Mouse (Mus musculus) limb, embryonic 14.5 days (tissue): ENCODE measurements around the gene Zswim8. TPM values are rescaled to one million over a fixed set of nuclear protein-coding genes. Genes with fewer than 3 reads are reported as not detected.

Source experiments
- ATAC-seq: fragments of 200-750 bp; cut with Nextera tagmentation; 2 replicates; pipeline ENCODE4 v1.8.0; 2017; ENCODE audit warnings: low read depth, moderate number of reproducible peaks, moderate TSS enrichment; ENCODE audit not compliant: low FRiP score
- DNase-seq: peaks from one replicate; pipeline ENCODE4 v3.0.0-alpha.2; 2015; ENCODE audit warnings: low spot score
- H3K27ac ChIP-seq: fragments of 300-500 bp; sonication (generic); replicated peaks from 2 replicates; pipeline ENCODE4 v1.5.1; 2014; ENCODE audit warnings: low read depth, mild to moderate bottlenecking, low read length, moderate library complexity, mixed read lengths
- H3K27me3 ChIP-seq: fragments of 300-500 bp; sonication (generic); 2 replicates; pipeline ENCODE4 v1.6.1; 2014; ENCODE audit warnings: low read length, mixed read lengths; ENCODE audit not compliant: control insufficient read depth, insufficient read depth
- H3K36me3 ChIP-seq: fragments of 300-500 bp; sonication (generic); 2 replicates; pipeline ENCODE4 v1.6.1; 2014; ENCODE audit warnings: mild to moderate bottlenecking, low read length, moderate library complexity, mixed read lengths; ENCODE audit not compliant: control insufficient read depth, insufficient read depth
- H3K4me1 ChIP-seq: fragments of 300-500 bp; sonication (generic); 2 replicates; pipeline ENCODE4 v1.6.1; 2014; ENCODE audit warnings: antibody characterized with exemption, low read length, mixed read lengths; ENCODE audit not compliant: control insufficient read depth, insufficient read depth
- H3K4me2 ChIP-seq: fragments of 300-500 bp; sonication (generic); replicated peaks from 2 replicates; pipeline ENCODE4 v1.6.1; 2014; ENCODE audit warnings: low read depth, mild to moderate bottlenecking, low read length, moderate library complexity; ENCODE audit not compliant: severe bottlenecking
- H3K4me3 ChIP-seq: fragments of 300-500 bp; sonication (generic); replicated peaks from 2 replicates; pipeline ENCODE4 v1.5.1; 2014; ENCODE audit warnings: low read length
- H3K9ac ChIP-seq: fragments of 300-500 bp; sonication (generic); 2 replicates; pipeline ENCODE4 v1.6.1; 2014; ENCODE audit warnings: mild to moderate bottlenecking, low read depth, low read length, moderate library complexity; ENCODE audit not compliant: severe bottlenecking
- H3K9me3 ChIP-seq: fragments of 300-500 bp; sonication (generic); 2 replicates; pipeline ENCODE4 v1.6.1; 2016; ENCODE audit warnings: low read length; ENCODE audit not compliant: control insufficient read depth
- POLR2A ChIP-seq: fragments of 200-500 bp; IDR thresholded peaks from 2 replicates; pipeline ENCODE4 v1.8.0; 2012; ENCODE audit warnings: inconsistent platforms, mild to moderate bottlenecking, moderate library complexity, borderline replicate concordance; ENCODE audit not compliant: insufficient read depth, insufficient read length; ENCODE audit errors: extremely low read depth
- WGBS: fragments of 180-500 bp; shearing (Covaris S2); extraction: QIAGEN DNeasy Blood & Tissue Kit; methylation state at CpG from one replicate; pipeline ENCODE4 v1.1.7; 2014; 5-methylcytosine and 5-hydroxymethylcytosine counted together
- polyA plus RNA-seq, 2 experiments: library from polyadenylated mRNA; depleted of rRNA in 1 of 2; stranded (reverse) in 1 of 2; unstranded in 1 of 2; fragments of >200 nt; fragmentation: Nextera tagmentation in 1 of 2; extraction: Ambion mirVana in 1 of 2; gene quantifications; 2 replicates each; pipeline versions ENCODE4 v1.2.1 to v1.2.3; 2012 to 2014

Zswim8 gene
- polyA plus RNA-seq, 2 experiments = 38.9 to 195 TPM

- Histone ChIP-seq H3K27me3 (no peaks in the 10 kb centered on the region), H3K4me1 (peaks cover 15% of the 10 kb centered on the region), H3K27ac (no peak overlapping the region), H3K9me3 (no peaks in the 10 kb centered on the region), H3K36me3 (peaks cover 44% of the 10 kb centered on the region), H3K4me3 (peak overlapping the region; percentile 99), H3K9ac (peak overlapping the region; percentile 94), H3K4me2 (peak overlapping the region; percentile 75)
- ATAC-seq = no peak
- no peak for DNase-seq
- 2% methylated on average over 10 of the region's 10 CpGs for WGBS
- no peak for TF ChIP-seq POLR2A
Observed at GRCm38 (mm10) chr14:20708239-20708638, 887 bp downstream of the Zswim8 start.

DNA sequence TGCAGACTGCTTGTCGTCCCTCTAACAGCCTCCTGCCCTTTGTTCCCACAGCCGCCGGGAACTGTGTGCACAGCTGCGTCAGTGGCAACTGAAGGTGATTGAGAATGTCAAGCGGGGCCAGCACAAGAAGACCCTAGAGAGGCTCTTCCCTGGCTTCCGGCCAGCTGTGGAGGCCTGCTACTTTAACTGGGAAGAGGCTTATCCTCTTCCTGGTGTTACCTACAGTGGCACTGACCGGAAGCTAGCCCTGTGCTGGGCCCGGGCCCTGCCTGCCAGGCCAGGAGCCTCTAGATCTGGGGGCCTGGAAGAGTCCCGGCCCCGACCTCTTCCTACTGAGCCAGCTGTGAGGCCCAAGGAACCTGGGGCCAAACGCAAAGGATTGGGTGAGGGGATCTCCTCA is 6.5 kb downstream of the Zswim8 start:
- Histone ChIP-seq H3K9me3 (no peaks in the 10 kb centered on the region), H3K9ac (no peak overlapping the region), H3K27me3 (no peaks in the 10 kb centered on the region), H3K4me2 (no peak overlapping the region), H3K27ac (no peak overlapping the region), H3K4me3 (no peak overlapping the region), H3K36me3 (peaks cover 83% of the 10 kb centered on the region), H3K4me1 (peaks cover 5% of the 10 kb centered on the region)
- no peak for TF ChIP-seq POLR2A
- ATAC-seq = no peak
- 87% methylated on average over 11 of the region's 11 CpGs for WGBS
- no peak for DNase-seq

DNA sequence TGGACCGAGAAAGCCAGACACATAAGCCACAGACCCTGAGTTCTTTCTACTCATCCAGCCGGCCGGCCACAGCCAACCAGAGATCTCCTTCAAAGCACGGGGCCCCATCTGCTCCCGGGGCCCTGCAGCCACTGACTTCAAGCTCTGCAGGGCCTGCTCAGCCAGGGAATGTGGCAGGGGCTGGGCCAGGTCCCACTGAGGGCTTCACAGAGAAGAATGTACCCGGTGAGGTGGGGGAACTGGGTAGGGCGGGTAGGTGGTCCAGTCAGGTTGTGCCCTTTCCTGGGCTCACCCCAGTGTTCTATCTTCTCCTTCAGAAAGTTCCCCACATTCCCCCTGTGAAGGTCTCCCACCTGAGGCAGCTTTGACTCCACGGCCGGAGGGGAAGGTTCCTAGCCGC is 11.1 kb downstream of the Zswim8 start:
- no peak for TF ChIP-seq POLR2A
- ATAC-seq (no peak), DNase-seq (no peak)
- Histone ChIP-seq H3K4me2 (no peak overlapping the region), H3K9me3 (no peaks in the 10 kb centered on the region), H3K9ac (no peak overlapping the region), H3K27me3 (no peaks in the 10 kb centered on the region), H3K4me1 (no peaks in the 10 kb centered on the region), H3K36me3 (peaks cover 98% of the 10 kb centered on the region), H3K4me3 (no peak overlapping the region), H3K27ac (no peak overlapping the region)
- WGBS = 81% methylated on average over 10 of the region's 10 CpGs

DNA sequence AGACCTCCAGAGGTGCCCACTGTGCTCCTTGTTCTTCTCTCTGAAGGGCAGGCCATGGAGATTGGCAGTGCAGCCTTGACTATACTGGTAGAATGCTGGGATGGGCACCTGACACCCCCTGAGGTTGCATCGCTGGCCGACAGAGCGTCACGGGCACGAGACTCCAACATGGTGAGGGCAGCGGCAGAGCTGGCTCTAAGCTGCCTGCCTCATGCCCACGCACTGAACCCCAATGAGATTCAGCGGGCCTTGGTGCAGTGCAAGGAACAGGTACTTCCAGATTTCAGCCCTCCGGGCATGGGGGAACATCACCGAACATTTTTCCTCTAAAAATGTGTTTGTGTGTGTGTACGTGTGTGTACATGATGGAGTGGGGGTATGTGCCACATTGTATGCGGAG is 12.4 kb downstream of the Zswim8 start:
- Histone ChIP-seq H3K27ac (no peak overlapping the region), H3K27me3 (no peaks in the 10 kb centered on the region), H3K9ac (no peak overlapping the region), H3K9me3 (no peaks in the 10 kb centered on the region), H3K4me2 (no peak overlapping the region), H3K4me3 (no peak overlapping the region), H3K36me3 (peaks cover 98% of the 10 kb centered on the region), H3K4me1 (no peaks in the 10 kb centered on the region)
- no peak for ATAC-seq
- TF ChIP-seq POLR2A = no peak
- no peak for DNase-seq
- 92% methylated on average over 12 of the region's 12 CpGs for WGBS

DNA sequence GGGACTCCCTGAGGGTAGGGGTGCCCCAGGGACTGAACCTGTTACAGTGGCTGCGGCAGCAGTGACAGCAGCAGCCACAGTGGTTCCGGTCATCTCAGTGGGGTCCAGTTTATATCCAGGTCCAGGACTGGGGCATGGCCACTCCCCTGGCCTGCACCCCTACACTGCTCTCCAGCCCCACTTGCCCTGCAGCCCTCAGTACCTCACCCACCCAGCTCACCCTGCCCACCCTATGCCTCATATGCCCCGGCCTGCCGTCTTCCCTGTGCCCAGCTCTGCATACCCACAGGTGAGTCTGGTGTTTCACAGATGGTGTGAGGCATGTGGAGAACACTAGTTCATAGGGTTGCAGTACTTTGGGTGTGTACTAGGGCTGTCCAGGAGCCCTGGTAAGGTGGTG is 14.0 kb downstream of the Zswim8 start:
- Histone ChIP-seq H3K36me3 (peaks cover 98% of the 10 kb centered on the region), H3K27ac (no peak overlapping the region), H3K4me3 (no peak overlapping the region), H3K27me3 (no peaks in the 10 kb centered on the region), H3K9ac (0 out of 2 replicates have a peak overlapping the region, but pooled peaks have one; percentile 2), H3K9me3 (no peaks in the 10 kb centered on the region), H3K4me2 (no peak overlapping the region), H3K4me1 (no peaks in the 10 kb centered on the region)
- DNase-seq = no peak
- TF ChIP-seq POLR2A = no peak
- no peak for ATAC-seq
- 87% methylated on average over 4 of the region's 4 CpGs for WGBS

DNA sequence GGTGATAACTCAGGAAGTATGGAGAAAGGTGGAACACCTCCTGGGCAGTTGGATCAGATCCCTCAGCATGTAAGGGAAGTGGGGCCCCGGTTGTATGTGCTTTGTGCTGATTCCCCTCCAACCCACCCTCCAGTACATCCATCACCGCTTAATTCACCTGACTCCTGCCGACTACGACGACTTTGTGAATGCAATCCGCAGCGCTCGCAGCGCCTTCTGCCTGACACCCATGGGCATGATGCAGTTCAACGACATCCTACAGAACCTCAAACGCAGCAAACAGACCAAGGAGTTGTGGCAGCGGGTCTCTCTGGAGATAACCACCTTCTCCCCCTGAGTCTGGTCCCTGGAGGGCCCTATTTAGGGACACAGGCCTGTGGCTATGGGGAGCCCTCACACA is 15.7 kb downstream of the Zswim8 start:
- TF ChIP-seq POLR2A = no peak
- Histone ChIP-seq H3K36me3 (peaks cover 96% of the 10 kb centered on the region), H3K27me3 (no peaks in the 10 kb centered on the region), H3K9ac (no peak overlapping the region), H3K9me3 (no peaks in the 10 kb centered on the region), H3K27ac (no peak overlapping the region), H3K4me3 (no peak overlapping the region), H3K4me2 (no peak overlapping the region), H3K4me1 (no peaks in the 10 kb centered on the region)
- WGBS = 93% methylated on average over 12 of the region's 12 CpGs
- no peak for ATAC-seq
- DNase-seq = no peak
